Mouse (Mus musculus): Measurements from ENCODE around the gene Cep57l1. TPM values are rescaled to one million over a fixed set of nuclear protein-coding genes. Genes with fewer than 3 reads are reported as not detected.

Gene Cep57l1
- polyA plus RNA-seq, 1 experiment from 2014 or later = 20.8 TPM

DNA sequence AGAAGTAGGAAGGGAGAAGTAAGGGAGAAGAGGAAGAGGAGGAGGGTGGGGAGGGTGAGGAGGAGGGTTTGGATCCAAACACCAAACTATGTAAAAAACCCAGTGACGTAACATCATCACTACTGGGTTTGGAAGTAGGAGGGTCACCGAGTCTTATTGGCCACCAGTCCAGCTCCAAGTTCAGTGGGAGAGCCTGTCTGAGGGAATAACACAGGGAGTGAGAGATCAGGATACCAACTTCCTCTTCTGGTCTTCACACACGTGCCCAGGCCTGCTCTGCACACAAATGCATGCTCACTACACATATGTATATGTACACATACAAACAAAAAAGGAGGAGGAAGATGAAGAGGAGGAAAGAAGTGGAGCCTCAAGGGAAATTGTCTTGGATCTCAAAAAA lies 135.3 kb downstream of the Cep57l1 start:
- Histone ChIP-seq H3K4me1 (peaks cover 13% of the 10 kb centered on the region), H3K36me3 (no peaks in the 10 kb centered on the region), H3K27ac (replicated peaks) (no peak overlapping the region), H3K9ac (no peak overlapping the region), H3K4me2 (no peak overlapping the region), H3K4me3 (no peak overlapping the region), H3K9me3 (no peaks in the 10 kb centered on the region), H3K27me3 (replicated peaks) (no peaks in the 10 kb centered on the region)
- 71% methylated on average over 3 of the region's 3 CpGs for WGBS
- no peak for ATAC-seq (ENCODE audit: extremely low read depth, insufficient number of reproducible peaks, low FRiP score, low TSS enrichment)

DNA sequence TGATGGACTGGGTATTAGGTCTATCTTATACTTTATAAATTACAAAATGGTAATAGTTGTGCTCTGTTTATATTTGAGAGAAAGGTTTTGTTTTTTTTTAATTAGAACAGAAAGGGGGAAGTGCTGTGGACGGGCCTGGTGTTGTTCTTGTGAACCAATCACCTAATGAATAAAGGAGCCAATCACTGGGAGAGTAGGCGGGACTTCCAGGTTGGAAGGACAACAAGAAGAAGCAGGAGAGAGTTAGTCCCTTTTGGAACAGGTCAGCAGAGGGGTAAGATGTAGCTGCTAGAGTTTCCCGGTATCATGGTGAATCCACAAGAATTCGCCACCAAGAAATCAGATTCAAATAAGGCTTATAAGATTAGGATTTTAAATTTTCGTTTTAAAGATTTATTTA lies 139.5 kb downstream of the Cep57l1 start:
- Histone ChIP-seq H3K27ac (replicated peaks) (no peak overlapping the region), H3K4me1 (no peaks in the 10 kb centered on the region), H3K4me2 (no peak overlapping the region), H3K4me3 (no peak overlapping the region), H3K9me3 (peaks cover 6% of the 10 kb centered on the region), H3K9ac (no peak overlapping the region), H3K27me3 (replicated peaks) (no peaks in the 10 kb centered on the region), H3K36me3 (no peaks in the 10 kb centered on the region)
- WGBS = 77% methylated on average over 5 of the region's 5 CpGs
- ATAC-seq (ENCODE audit: extremely low read depth, insufficient number of reproducible peaks, low FRiP score, low TSS enrichment) = no peak

Small RNA genes within 50 kb of the gene (microRNA-seq; reads per million reads assigned to microRNA genes)
- gene Mir3473b = not detected

Other genes starting within 250 kb of the Cep57l1 start
- 0.27 and 0.38 TPM in 2 replicates for gene Ccdc162, start 93.2 kb downstream of the Cep57l1 start, polyA plus RNA-seq (2015; fragmentation: Nextera tagmentation; extraction: Ambion mirVana)
- gene Sesn1, start 64 bp upstream of the Cep57l1 start, polyA plus RNA-seq (2015; fragmentation: Nextera tagmentation; extraction: Ambion mirVana) = 28.1 and 28.5 TPM in 2 replicates
- 0.94 and 1.2 TPM in 2 replicates for gene Armc2, start 208.6 kb upstream of the Cep57l1 start, polyA plus RNA-seq (2015; fragmentation: Nextera tagmentation; extraction: Ambion mirVana)